Mouse (Mus musculus) kidney, adult 18-20 months (tissue): Measurements from ENCODE around the gene Baiap3.

ENCODE experiments used
- DNase-seq: peaks from one replicate; pipeline ENCODE4 v3.0.0; 2021

Gene Baiap3

DNA sequence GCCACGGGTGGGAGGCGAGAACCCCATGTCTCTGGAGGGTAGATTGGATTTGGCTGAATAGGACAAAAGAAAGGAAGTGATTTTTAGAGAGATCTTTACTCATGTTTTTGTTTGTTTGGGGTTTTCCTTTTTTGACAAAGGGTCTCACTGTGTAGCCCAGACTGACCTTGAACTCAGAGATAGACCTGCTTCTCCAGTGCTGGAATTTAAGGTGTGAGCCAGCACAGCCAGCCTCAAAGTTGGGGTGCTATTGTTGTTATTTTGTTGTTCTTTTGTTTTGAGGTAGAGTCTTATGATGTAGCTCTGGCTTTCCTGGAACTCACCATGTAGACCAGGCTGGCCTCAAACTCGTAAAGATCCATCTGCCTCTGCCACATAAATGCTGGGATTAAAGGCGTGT lies 53.8 kb downstream of the Baiap3 start:
- DNase-seq = no peak
